Mouse (Mus musculus) kidney, postnatal 0 days (tissue): ENCODE measurements at regions not wholly inside any gene's neighbourhood (a gene's known extent, or its start where the extent isn't known, plus 50 kb on each side); places are given as distances from the start of the nearest gene placed in this dataset.

ENCODE experiments used
- ATAC-seq: fragments of 200-750 bp; cut with Nextera tagmentation; replicated peaks from 2 replicates; pipeline ENCODE4 v1.8.0; 2017; ENCODE audit warnings: low read depth, moderate number of reproducible peaks, moderate TSS enrichment, moderate library complexity; ENCODE audit not compliant: low FRiP score
- DNase-seq: peaks from one replicate; pipeline ENCODE4 v3.0.0-alpha.2; 2016; ENCODE audit warnings: low spot score
- H3K27ac ChIP-seq: fragments of 300-500 bp; sonication (generic); 2 replicates; pipeline ENCODE4 v1.5.1; 2014; ENCODE audit warnings: mild to moderate bottlenecking
- H3K27me3 ChIP-seq: fragments of 300-500 bp; sonication (generic); 2 replicates; pipeline ENCODE4 v1.6.1; 2014; ENCODE audit warnings: low read length, mixed read lengths; ENCODE audit not compliant: insufficient read depth
- H3K36me3 ChIP-seq: fragments of 300-500 bp; sonication (generic); 2 replicates; pipeline ENCODE4 v1.6.1; 2014; ENCODE audit warnings: low read length, mixed read lengths; ENCODE audit not compliant: insufficient read depth
- H3K4me1 ChIP-seq: fragments of 300-500 bp; sonication (generic); replicated peaks from 2 replicates; pipeline ENCODE4 v1.6.1; 2014; ENCODE audit warnings: antibody characterized with exemption, low read length, mixed read lengths; ENCODE audit not compliant: insufficient read depth
- H3K4me2 ChIP-seq: fragments of 300-500 bp; sonication (generic); 2 replicates; pipeline ENCODE4 v1.6.1; 2014; ENCODE audit warnings: mild to moderate bottlenecking, low read length, moderate library complexity, mixed read lengths
- H3K4me3 ChIP-seq: fragments of 300-500 bp; sonication (generic); replicated peaks from 2 replicates; pipeline ENCODE4 v1.5.1; 2014; ENCODE audit warnings: low read depth, low read length
- H3K9ac ChIP-seq: fragments of 300-500 bp; sonication (generic); 2 replicates; pipeline ENCODE4 v1.6.1; 2014; ENCODE audit warnings: low read depth, low read length
- H3K9me3 ChIP-seq: fragments of 300-500 bp; sonication (generic); replicated peaks from 2 replicates; pipeline ENCODE4 v1.6.1; 2016; ENCODE audit warnings: low read length, inconsistent platforms, mixed read lengths
- CTCF ChIP-seq: IDR thresholded peaks from 2 replicates; pipeline ENCODE4 v1.5.1; 2016; ENCODE audit warnings: antibody characterized with exemption, low read depth, mild to moderate bottlenecking, moderate library complexity
- WGBS: fragments of 180-500 bp; shearing (Covaris S2); extraction: QIAGEN DNeasy Blood & Tissue Kit; methylation state at CpG from one replicate; pipeline ENCODE4 v1.1.7; 2014; 5-methylcytosine and 5-hydroxymethylcytosine counted together

GRCm38 (mm10) chr15:36719241-36719640 is 288.3 kb downstream of the Zfp706 start:
- 0 out of 2 replicates have a peak, but pooled peaks cover 3% of the 10 kb centered on the region for H3K4me1 ChIP-seq
- no peak for TF ChIP-seq CTCF
- no peak overlapping the region for H3K9ac ChIP-seq
- H3K4me3 ChIP-seq, result no peak overlapping the region
- ATAC-seq (no peak), DNase-seq (no peak)
- H3K4me2 ChIP-seq, result no peak overlapping the region
- H3K36me3 ChIP-seq, result no peaks in the 10 kb centered on the region
- H3K27me3 ChIP-seq, result no peaks in the 10 kb centered on the region
- 47% methylated on average over 2 of the region's 2 CpGs for WGBS
- H3K27ac ChIP-seq, result no peak overlapping the region
- H3K9me3 ChIP-seq, result no peaks in the 10 kb centered on the region

GRCm38 (mm10) chr15:36717835-36718234 is 289.7 kb downstream of the Zfp706 start:
- no peak for ATAC-seq
- no peak for TF ChIP-seq CTCF
- H3K27me3 ChIP-seq, result no peaks in the 10 kb centered on the region
- no peak overlapping the region for H3K27ac ChIP-seq
- no peak for DNase-seq
- no peak overlapping the region for H3K4me3 ChIP-seq
- 71% methylated on average over 6 of the region's 6 CpGs for WGBS
- H3K9ac ChIP-seq, result no peak overlapping the region
- no peaks in the 10 kb centered on the region for H3K9me3 ChIP-seq
- 0 out of 2 replicates have a peak, but pooled peaks cover 3% of the 10 kb centered on the region for H3K4me1 ChIP-seq
- no peaks in the 10 kb centered on the region for H3K36me3 ChIP-seq
- no peak overlapping the region for H3K4me2 ChIP-seq

- no peaks in the 10 kb centered on the region for H3K27me3 ChIP-seq
- no peaks in the 10 kb centered on the region for H3K9me3 ChIP-seq
- peak overlapping the region; percentile 10; the same call in 1 of the 2 replicates for H3K9ac ChIP-seq
- no peak for ATAC-seq
- H3K36me3 ChIP-seq, result no peaks in the 10 kb centered on the region
- H3K4me1 ChIP-seq, result 0 out of 2 replicates have a peak, but pooled peaks cover 3% of the 10 kb centered on the region
- H3K4me3 ChIP-seq, result no peak overlapping the region
- TF ChIP-seq CTCF, result no peak
- no peak for DNase-seq
- H3K4me2 ChIP-seq, result peak overlapping the region; percentile 48
- H3K27ac ChIP-seq, result peak overlapping the region; percentile 86
These were observed 290.9 kb downstream of the Zfp706 start for GRCm38 (mm10) chr15:36716686-36717038.

- Histone ChIP-seq H3K27me3 (no peaks in the 10 kb centered on the region), H3K27ac (peak overlapping the region; percentile 86), H3K4me1 (0 out of 2 replicates have a peak, but pooled peaks cover 3% of the 10 kb centered on the region), H3K4me3 (peak overlapping the region; percentile 22), H3K4me2 (peak overlapping the region; percentile 48), H3K9me3 (no peaks in the 10 kb centered on the region), H3K36me3 (no peaks in the 10 kb centered on the region), H3K9ac (peak overlapping the region; percentile 10; the same call in 1 of the 2 replicates)
- peak; percentile 93 for TF ChIP-seq CTCF
- 7% methylated on average over 26 of the region's 26 CpGs for WGBS
- DNase-seq (peak; percentile 93), ATAC-seq (peak; percentile 94)
These were observed 291.6 kb downstream of the Zfp706 start for GRCm38 (mm10) chr15:36715745-36716685.

GRCm38 (mm10) chr15:36715159-36715558 is 292.4 kb downstream of the Zfp706 start:
- H3K36me3 ChIP-seq, result no peaks in the 10 kb centered on the region
- no peaks in the 10 kb centered on the region for H3K9me3 ChIP-seq
- ATAC-seq (no peak), DNase-seq (no peak)
- no peak overlapping the region for H3K4me3 ChIP-seq
- 0 out of 2 replicates have a peak, but pooled peaks cover 3% of the 10 kb centered on the region for H3K4me1 ChIP-seq
- H3K9ac ChIP-seq, result no peak overlapping the region
- 90% methylated on average over 6 of the region's 6 CpGs for WGBS
- TF ChIP-seq CTCF, result no peak
- H3K27me3 ChIP-seq, result no peaks in the 10 kb centered on the region
- H3K27ac ChIP-seq, result no peak overlapping the region
- no peak overlapping the region for H3K4me2 ChIP-seq

- ATAC-seq, result no peak
- no peak for DNase-seq
- no peak for TF ChIP-seq CTCF
- H3K4me3 ChIP-seq, result no peak overlapping the region
- no peak overlapping the region for H3K4me2 ChIP-seq
- no peaks in the 10 kb centered on the region for H3K4me1 ChIP-seq
- 56% methylated on average over 3 of the region's 3 CpGs for WGBS
- no peaks in the 10 kb centered on the region for H3K9me3 ChIP-seq
- no peaks in the 10 kb centered on the region for H3K36me3 ChIP-seq
- no peak overlapping the region for H3K27ac ChIP-seq
- no peaks in the 10 kb centered on the region for H3K27me3 ChIP-seq
- H3K9ac ChIP-seq, result no peak overlapping the region
These were observed 297.8 kb downstream of the Zfp706 start for GRCm38 (mm10) chr15:36709788-36710187.
